Mouse (Mus musculus) heart, postnatal 0 days (tissue): Measurements from ENCODE around the gene Prkag2.

Experiments used
- CTCF ChIP-seq: IDR thresholded peaks from 2 replicates; pipeline ENCODE4 v1.5.1; 2016; ENCODE audit warnings: antibody characterized with exemption, control low read depth, low read depth
- EP300 ChIP-seq: IDR thresholded peaks from 2 replicates; pipeline ENCODE4 v1.6.1; 2016; ENCODE audit warnings: antibody characterized with exemption, low read depth

- TF ChIP-seq CTCF (no peak), EP300 (peak; percentile 96)
Measured at GRCm38 (mm10) chr5:24963776-24964175, 136.7 kb downstream of the Prkag2 start.
